Mouse (Mus musculus) embryonic facial prominence, embryonic 10.5 days (tissue): ENCODE measurements at regions not wholly inside any gene's neighbourhood (a gene's known extent, or its start where the extent isn't known, plus 50 kb on each side); places are given as distances from the start of the nearest gene placed in this dataset.

Experiments
- DNase-seq: peaks from one replicate; pipeline ENCODE4 v3.0.0-alpha.2; 2017; ENCODE audit warnings: low spot score
- H3K27ac ChIP-seq: fragments of 300-500 bp; sonication (generic); replicated peaks from 2 replicates; pipeline ENCODE4 v1.5.1; 2016; ENCODE audit warnings: mild to moderate bottlenecking
- H3K27me3 ChIP-seq: fragments of 300-500 bp; sonication (generic); replicated peaks from 2 replicates; pipeline ENCODE4 v1.6.1; 2016; ENCODE audit warnings: low read depth, mild to moderate bottlenecking; ENCODE audit not compliant: poor library complexity, severe bottlenecking
- H3K36me3 ChIP-seq: fragments of 300-500 bp; sonication (generic); replicated peaks from 2 replicates; pipeline ENCODE4 v1.6.1; 2016; ENCODE audit warnings: mild to moderate bottlenecking, moderate library complexity
- H3K4me1 ChIP-seq: fragments of 300-500 bp; sonication (generic); 2 replicates; pipeline ENCODE4 v1.6.1; 2016
- H3K4me3 ChIP-seq: fragments of 300-500 bp; sonication (generic); 2 replicates; pipeline ENCODE4 v1.5.1; 2016; ENCODE audit warnings: mild to moderate bottlenecking, moderate library complexity
- H3K9me3 ChIP-seq: fragments of 300-500 bp; sonication (generic); 2 replicates; pipeline ENCODE4 v1.6.1; 2016; ENCODE audit warnings: mild to moderate bottlenecking
- WGBS: fragments of 180-500 bp; shearing (Covaris S2); methylation state at CpG from one replicate; pipeline ENCODE4 v1.1.7; 2016; 5-methylcytosine and 5-hydroxymethylcytosine counted together

GRCm38 (mm10) chr8:86309460-86309859 lies 271.0 kb downstream of the Abcc12 start:
- no peaks in the 10 kb centered on the region for H3K27me3 ChIP-seq
- DNase-seq, result no peak
- no peak overlapping the region for H3K27ac ChIP-seq
- no peak overlapping the region for H3K4me3 ChIP-seq
- WGBS, result 80% methylated on average over 2 of the region's 2 CpGs
- H3K9me3 ChIP-seq, result no peaks in the 10 kb centered on the region
- H3K4me1 ChIP-seq, result no peaks in the 10 kb centered on the region
- H3K36me3 ChIP-seq, result no peaks in the 10 kb centered on the region

DNA sequence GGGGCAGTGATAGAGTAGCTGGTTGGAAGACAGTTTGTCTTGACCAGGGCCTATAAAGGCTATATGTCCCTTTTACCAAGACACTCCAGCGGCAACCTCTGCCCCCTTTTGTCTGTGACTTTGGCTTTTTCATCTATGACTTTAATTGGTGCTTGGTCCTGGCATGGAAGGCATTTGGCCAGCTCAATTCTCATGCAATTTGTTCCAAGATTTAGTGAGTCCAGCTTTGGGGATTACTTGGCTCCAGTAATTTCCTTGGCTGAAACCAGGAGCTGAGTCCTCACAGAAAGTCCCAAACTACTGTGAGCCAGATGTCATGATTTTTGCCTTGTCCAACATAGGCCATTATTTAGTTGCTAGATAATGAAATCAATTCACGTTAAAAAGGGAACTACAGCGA lies 273.1 kb downstream of the Abcc12 start:
- Histone ChIP-seq H3K4me3 (no peak overlapping the region), H3K27me3 (no peaks in the 10 kb centered on the region), H3K9me3 (no peaks in the 10 kb centered on the region), H3K4me1 (no peaks in the 10 kb centered on the region), H3K27ac (no peak overlapping the region), H3K36me3 (no peaks in the 10 kb centered on the region)
- WGBS, result 92% methylated on average over 3 of the region's 3 CpGs
- no peak for DNase-seq

DNA sequence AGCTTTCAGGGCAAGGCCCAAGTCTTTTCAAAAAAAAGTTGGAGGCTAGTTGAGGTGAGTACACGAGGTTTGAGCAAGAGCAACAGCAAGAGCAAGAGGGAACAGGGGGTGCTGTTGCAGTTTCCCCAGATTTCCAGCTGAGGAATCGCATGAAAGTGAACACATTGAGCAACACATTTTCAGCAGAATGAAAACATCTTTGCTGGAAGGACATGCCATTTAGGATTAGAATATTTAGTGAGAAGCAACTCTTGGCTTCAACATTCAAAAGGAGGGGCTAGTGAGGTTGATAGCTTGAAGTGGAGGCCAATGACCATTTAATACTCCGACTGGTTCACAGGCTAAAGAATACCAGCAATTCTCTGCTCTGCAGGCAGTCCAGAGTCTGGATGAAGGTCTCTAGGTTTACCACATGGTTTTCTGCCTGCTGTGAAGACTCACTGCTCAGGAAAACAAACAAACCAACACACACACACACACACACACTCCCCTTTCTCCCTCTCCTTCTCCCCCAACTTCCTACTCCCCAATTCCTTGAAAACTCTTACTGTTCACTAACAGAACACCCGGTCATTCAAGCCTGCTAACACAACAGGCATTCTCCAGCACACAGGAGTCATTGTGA lies 278.5 kb downstream of the Abcc12 start:
- no peak overlapping the region for H3K27ac ChIP-seq
- H3K9me3 ChIP-seq, result no peaks in the 10 kb centered on the region
- H3K4me3 ChIP-seq, result no peak overlapping the region
- 57% methylated on average over 4 of the region's 4 CpGs for WGBS
- no peaks in the 10 kb centered on the region for H3K36me3 ChIP-seq
- no peak for DNase-seq
- H3K27me3 ChIP-seq, result no peaks in the 10 kb centered on the region
- H3K4me1 ChIP-seq, result no peaks in the 10 kb centered on the region

GRCm38 (mm10) chr8:86288713-86289384 lies 291.6 kb downstream of the Abcc12 start:
- no peak for DNase-seq
- H3K27ac ChIP-seq, result no peak overlapping the region
- H3K27me3 ChIP-seq, result no peaks in the 10 kb centered on the region
- H3K36me3 ChIP-seq, result no peaks in the 10 kb centered on the region
- 89% methylated on average over 3 of the region's 3 CpGs for WGBS
- no peak overlapping the region for H3K4me3 ChIP-seq
- no peaks in the 10 kb centered on the region; the same call in 1 of the 2 replicates for H3K9me3 ChIP-seq
- H3K4me1 ChIP-seq, result no peaks in the 10 kb centered on the region

GRCm38 (mm10) chr8:86282922-86283321 lies 297.6 kb downstream of the Abcc12 start:
- WGBS, result 88% methylated on average over 7 of the region's 7 CpGs
- no peak for DNase-seq
- Histone ChIP-seq H3K36me3 (no peaks in the 10 kb centered on the region), H3K9me3 (no peaks in the 10 kb centered on the region; the same call in 1 of the 2 replicates), H3K27me3 (no peaks in the 10 kb centered on the region), H3K4me1 (no peaks in the 10 kb centered on the region), H3K27ac (no peak overlapping the region), H3K4me3 (no peak overlapping the region)

GRCm38 (mm10) chr8:86280093-86280721 lies 300.3 kb downstream of the Abcc12 start:
- Histone ChIP-seq H3K27me3 (no peaks in the 10 kb centered on the region), H3K4me3 (no peak overlapping the region), H3K27ac (no peak overlapping the region), H3K9me3 (no peaks in the 10 kb centered on the region; the same call in 1 of the 2 replicates), H3K36me3 (no peaks in the 10 kb centered on the region), H3K4me1 (no peaks in the 10 kb centered on the region)
- 90% methylated on average over 18 of the region's 18 CpGs for WGBS
- no peak for DNase-seq

GRCm38 (mm10) chr8:86275699-86276098 lies 304.8 kb downstream of the Abcc12 start:
- Histone ChIP-seq H3K36me3 (no peaks in the 10 kb centered on the region), H3K27ac (no peak overlapping the region), H3K4me1 (peaks cover 9% of the 10 kb centered on the region), H3K9me3 (no peaks in the 10 kb centered on the region), H3K27me3 (no peaks in the 10 kb centered on the region), H3K4me3 (no peak overlapping the region)
- DNase-seq, result no peak
- WGBS, result 79% methylated on average over 4 of the region's 4 CpGs

GRCm38 (mm10) chr8:86273811-86274210 lies 306.7 kb downstream of the Abcc12 start:
- H3K27ac ChIP-seq, result no peak overlapping the region
- H3K4me1 ChIP-seq, result peaks cover 9% of the 10 kb centered on the region
- H3K27me3 ChIP-seq, result no peaks in the 10 kb centered on the region
- no peaks in the 10 kb centered on the region for H3K36me3 ChIP-seq
- WGBS, result 60% methylated on average over 3 of the region's 3 CpGs
- H3K4me3 ChIP-seq, result no peak overlapping the region
- DNase-seq, result peak; percentile 33
- no peaks in the 10 kb centered on the region for H3K9me3 ChIP-seq

DNA sequence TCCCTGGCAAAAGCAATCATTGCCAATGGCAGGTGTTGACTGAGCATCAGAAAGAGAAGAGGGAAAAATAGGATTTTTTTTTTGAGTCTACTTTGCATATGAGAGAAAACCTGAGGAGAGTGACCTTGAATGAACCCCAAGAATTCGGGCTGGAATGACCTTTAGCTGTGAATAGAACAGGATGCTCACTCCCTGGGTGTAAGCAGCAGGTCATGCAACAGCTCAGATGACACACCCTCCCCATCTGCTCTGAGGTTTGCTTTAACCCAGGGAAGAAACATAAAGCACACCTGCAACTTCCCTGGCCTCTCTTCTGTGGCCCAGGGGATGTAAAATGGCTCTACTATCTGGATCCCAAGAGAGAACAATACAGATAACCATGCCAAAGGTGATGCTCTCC lies 307.9 kb downstream of the Abcc12 start:
- Histone ChIP-seq H3K9me3 (no peaks in the 10 kb centered on the region), H3K27ac (no peak overlapping the region), H3K4me1 (peaks cover 9% of the 10 kb centered on the region), H3K27me3 (no peaks in the 10 kb centered on the region), H3K36me3 (no peaks in the 10 kb centered on the region), H3K4me3 (no peak overlapping the region)
- no peak for DNase-seq
- WGBS, result 31% methylated on average over 1 of the region's 1 CpGs

DNA sequence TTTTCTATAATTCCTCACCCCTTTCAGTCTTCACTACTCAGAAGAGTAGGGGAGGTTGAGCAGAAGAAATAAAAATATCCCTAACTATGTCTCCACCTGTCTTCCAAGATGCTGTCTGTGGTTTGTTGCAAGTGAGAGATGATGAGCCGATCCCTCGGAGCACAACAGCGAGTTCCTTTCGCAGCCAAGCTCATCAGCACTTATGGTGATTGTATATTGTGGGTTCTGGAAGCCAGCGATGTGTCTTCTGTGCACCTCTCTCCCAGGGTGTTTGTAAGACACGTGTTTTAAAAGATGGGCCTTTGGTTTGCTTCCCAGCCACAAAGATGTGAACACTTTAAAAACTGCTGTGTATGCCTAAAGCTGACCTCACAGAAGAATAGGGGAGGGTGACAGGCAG lies 309.0 kb downstream of the Abcc12 start:
- no peak overlapping the region for H3K4me3 ChIP-seq
- H3K4me1 ChIP-seq, result peaks cover 9% of the 10 kb centered on the region
- H3K27me3 ChIP-seq, result no peaks in the 10 kb centered on the region
- H3K9me3 ChIP-seq, result no peaks in the 10 kb centered on the region
- no peak for DNase-seq
- no peaks in the 10 kb centered on the region for H3K36me3 ChIP-seq
- H3K27ac ChIP-seq, result no peak overlapping the region
- 92% methylated on average over 6 of the region's 6 CpGs for WGBS

GRCm38 (mm10) chr8:86258011-86258410 lies 322.5 kb downstream of the Abcc12 start:
- H3K27ac ChIP-seq, result no peak overlapping the region
- no peak for DNase-seq

DNA sequence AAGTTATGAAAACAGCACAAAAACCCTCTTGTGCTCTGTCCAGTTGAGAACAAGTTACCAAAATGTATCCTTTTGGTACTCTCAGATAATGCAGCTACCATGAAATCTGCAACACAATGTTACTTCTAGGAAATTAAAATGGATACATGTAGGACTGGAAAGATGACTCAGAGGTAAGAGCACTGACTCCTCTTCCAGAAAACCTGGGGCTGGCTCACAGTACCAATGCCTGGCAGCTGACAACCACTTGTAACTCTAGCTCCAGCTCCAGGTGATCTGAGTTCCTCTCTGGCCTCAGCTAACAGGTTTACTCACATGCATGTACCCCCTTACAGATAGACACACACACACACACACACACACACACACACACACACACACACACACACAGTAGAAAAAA lies 325.1 kb downstream of the Abcc12 start:
- H3K9me3 ChIP-seq, result no peaks in the 10 kb centered on the region
- H3K27me3 ChIP-seq, result no peaks in the 10 kb centered on the region
- H3K27ac ChIP-seq, result no peak overlapping the region
- no peak for DNase-seq
- no peaks in the 10 kb centered on the region for H3K36me3 ChIP-seq
- no peak overlapping the region for H3K4me3 ChIP-seq
- H3K4me1 ChIP-seq, result no peaks in the 10 kb centered on the region

More at GRCm38 (mm10) chr8:86258011-86258410, 322.5 kb downstream of the Abcc12 start:
- H3K36me3 ChIP-seq, result no peaks in the 10 kb centered on the region
- no peaks in the 10 kb centered on the region for H3K4me1 ChIP-seq
- WGBS, result 88% methylated on average over 5 of the region's 5 CpGs
- no peaks in the 10 kb centered on the region for H3K27me3 ChIP-seq
- no peaks in the 10 kb centered on the region for H3K9me3 ChIP-seq
- H3K4me3 ChIP-seq, result no peak overlapping the region

GRCm38 (mm10) chr8:86254680-86255079 lies 325.8 kb downstream of the Abcc12 start:
- Histone ChIP-seq H3K9me3 (no peaks in the 10 kb centered on the region), H3K36me3 (no peaks in the 10 kb centered on the region), H3K4me3 (no peak overlapping the region), H3K4me1 (no peaks in the 10 kb centered on the region), H3K27me3 (no peaks in the 10 kb centered on the region), H3K27ac (no peak overlapping the region)
- WGBS, result 84% methylated on average over 1 of the region's 1 CpGs
- no peak for DNase-seq
